Mouse (Mus musculus): ENCODE results near the gene Scgb2b17. TPM values are rescaled to one million over a fixed set of nuclear protein-coding genes. Genes with fewer than 3 reads are reported as not detected.
"Not testable (repeated sequence)": the region's sequence is repeated elsewhere in the genome, so short reads cannot be mapped to it uniquely, and the experiment has no call there.

The Scgb2b17 gene
- polyA plus RNA-seq (2014; fragmentation: Nextera tagmentation; extraction: Ambion mirVana), result not detected in 2 replicates

- not testable (repeated sequence) for H3K27ac ChIP-seq (replicated peaks; ENCODE audit: low read depth, low read length); ATAC-seq (replicated peaks; ENCODE audit: insufficient number of reproducible peaks, low FRiP score, low TSS enrichment, low read depth); H3K4me3 ChIP-seq (ENCODE audit: low read depth, low read length); H3K9ac ChIP-seq (replicated peaks; ENCODE audit: low read length); H3K4me1 ChIP-seq (ENCODE audit: control insufficient read depth, insufficient read depth, low read length); H3K36me3 ChIP-seq (replicated peaks; ENCODE audit: control insufficient read depth, insufficient read depth, low read depth, low read length); DNase-seq (ENCODE audit: low spot score); H3K4me2 ChIP-seq (ENCODE audit: low read depth, low read length); H3K27me3 ChIP-seq (ENCODE audit: control insufficient read depth, insufficient read depth, low read length); H3K9me3 ChIP-seq (replicated peaks; ENCODE audit: control insufficient read depth, low read length)
These were observed at the start of gene Scgb2b17 for GRCm38 (mm10) chr7:33056461-33056860. TSS of gene Scgb2b17 (minus strand) at chr7:33056561.

- not testable (repeated sequence) for H3K27me3 ChIP-seq (ENCODE audit: control insufficient read depth, insufficient read depth, low read length); DNase-seq (ENCODE audit: low spot score); ATAC-seq (replicated peaks; ENCODE audit: insufficient number of reproducible peaks, low FRiP score, low TSS enrichment, low read depth); H3K36me3 ChIP-seq (replicated peaks; ENCODE audit: control insufficient read depth, insufficient read depth, low read depth, low read length); H3K4me1 ChIP-seq (ENCODE audit: control insufficient read depth, insufficient read depth, low read length); H3K4me3 ChIP-seq (ENCODE audit: low read depth, low read length); H3K4me2 ChIP-seq (ENCODE audit: low read depth, low read length); H3K9me3 ChIP-seq (replicated peaks; ENCODE audit: control insufficient read depth, low read length); H3K27ac ChIP-seq (replicated peaks; ENCODE audit: low read depth, low read length); H3K9ac ChIP-seq (replicated peaks; ENCODE audit: low read length)
These were observed 6.8 kb upstream of the Scgb2b17 start, which contains the start of gene Scgb1b17 for GRCm38 (mm10) chr7:33063149-33063548. TSS of gene Scgb1b17 (plus strand) at chr7:33063449.

Other genes starting within 250 kb of the Scgb2b17 start
- gene Scgb2b15, start 226.9 kb downstream of the Scgb2b17 start, polyA plus RNA-seq (2014; fragmentation: Nextera tagmentation; extraction: Ambion mirVana), result not detected in 2 replicates
- gene Scgb1b15, start 220.0 kb downstream of the Scgb2b17 start, polyA plus RNA-seq (2014; fragmentation: Nextera tagmentation; extraction: Ambion mirVana), result not detected in 2 replicates
- not detected in 2 replicates for gene Scgb1b17, start 6.9 kb upstream of the Scgb2b17 start, polyA plus RNA-seq (2014; fragmentation: Nextera tagmentation; extraction: Ambion mirVana)
- gene Scgb2b18, start 117.3 kb upstream of the Scgb2b17 start, polyA plus RNA-seq (2014; fragmentation: Nextera tagmentation; extraction: Ambion mirVana), result not detected in 2 replicates
- gene Scgb1b18, start 129.0 kb upstream of the Scgb2b17 start, polyA plus RNA-seq (2014; fragmentation: Nextera tagmentation; extraction: Ambion mirVana), result not detected in 2 replicates
- not detected in 2 replicates for gene Scgb2b19, start 223.8 kb upstream of the Scgb2b17 start, polyA plus RNA-seq (2014; fragmentation: Nextera tagmentation; extraction: Ambion mirVana)
- gene Scgb1b19, start 230.7 kb upstream of the Scgb2b17 start, polyA plus RNA-seq (2014; fragmentation: Nextera tagmentation; extraction: Ambion mirVana), result not detected in 2 replicates